In the genomic region with DNA sequence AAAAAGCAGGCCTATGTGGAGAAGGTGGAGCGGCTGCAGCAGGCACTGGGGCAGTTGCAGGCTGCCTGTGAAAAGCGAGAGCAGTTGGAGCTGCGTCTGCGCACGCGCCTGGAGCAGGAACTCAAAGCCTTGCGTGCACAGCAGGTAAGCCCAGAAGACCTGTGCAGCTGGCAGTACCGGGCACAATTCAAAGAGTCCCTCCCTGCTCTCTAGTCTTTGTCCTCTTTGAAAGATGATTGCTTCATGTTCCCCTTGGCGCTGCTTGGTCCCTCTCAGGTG, we compare ENCODE assay signal across 18 mouse cellular contexts. TPM values are rescaled to one million over a fixed set of nuclear protein-coding genes. Genes with fewer than 3 reads are reported as not detected.
A peak's percentile ranks its signal among the peaks of the same experiment; 100 is the strongest.
DNase-seq lines count a peak whose midpoint lies in the region; ATAC-seq and TF ChIP-seq lines count a peak whose summit lies in the region.
"Had no signal": no experiment of that assay in that cellular context is flagged by ENCODE, and none has a peak within 500 bp of the region (broad histone marks: within the 10 kb centered on the region; RNA-seq: fewer than 3 reads in every experiment).

No protein-coding gene starts in this region.

- no peak for ATAC-seq in heart, embryonic 12.5 days (ENCODE audit: insufficient number of reproducible peaks, low FRiP score)
- ATAC-seq: forebrain, embryonic 13.5 days; liver, embryonic 12.5 days; midbrain, embryonic 15.5 days had no signal

- H3K36me3 ChIP-seq in heart, embryonic 12.5 days: peaks cover 94% of the 10 kb centered on the region
- H3K36me3 ChIP-seq in kidney, adult 2 months (ENCODE audit: control insufficient read depth, insufficient read depth, low read length): peaks cover 42% of the 10 kb centered on the region
- peaks cover 84% of the 10 kb centered on the region for H3K36me3 ChIP-seq in ES-Bruce4 (ENCODE audit: control insufficient read depth, insufficient read depth, low read length, poor library complexity, severe bottlenecking)
- H3K36me3 ChIP-seq in embryonic facial prominence, embryonic 10.5 days (replicated peaks): peaks cover 100% of the 10 kb centered on the region

- intact Hi-C loops in heart, postnatal 14 days (cut with DNase I): no loop called here

- no peaks in the 10 kb centered on the region for H3K9me3 ChIP-seq in heart, embryonic 12.5 days (replicated peaks)
- H3K9me3 ChIP-seq in ES-Bruce4 (replicated peaks; ENCODE audit: control insufficient read depth, insufficient read depth, low read length, poor library complexity, severe bottlenecking): no peaks in the 10 kb centered on the region
- H3K9me3 ChIP-seq in embryonic facial prominence, embryonic 10.5 days: no peaks in the 10 kb centered on the region
- H3K9me3 ChIP-seq: embryonic facial prominence, embryonic 15.5 days; forebrain, embryonic 13.5 days; hindbrain, embryonic 13.5 days; liver, embryonic 12.5 days; lung, embryonic 15.5 days; midbrain, embryonic 15.5 days had no signal

- 94% methylated on average over 9 of the region's 9 CpGs for WGBS in heart, embryonic 12.5 days
- 84% methylated on average over 9 of the region's 9 CpGs for WGBS in kidney, adult 2 months
- WGBS in embryonic facial prominence, embryonic 10.5 days: 96% methylated on average over 9 of the region's 9 CpGs

- TF ChIP-seq POLR2A in kidney, adult 2 months (IDR thresholded peaks at IDR 0.05; ENCODE audit: low read depth, low read length): no peak
- TF ChIP-seq POLR2A in ES-Bruce4 (IDR thresholded peaks at IDR 0.05; ENCODE audit: insufficient read depth, low read length): no peak

- no peak overlapping the region for H3K4me3 ChIP-seq in heart, embryonic 12.5 days
- no peak overlapping the region for H3K4me3 ChIP-seq in kidney, adult 2 months (ENCODE audit: insufficient read depth, low read depth, low read length)
- peak overlapping the region; percentile 13 for H3K4me3 ChIP-seq in ES-Bruce4 (ENCODE audit: low read depth, low read length)
- no peak overlapping the region for H3K4me3 ChIP-seq in embryonic facial prominence, embryonic 10.5 days
- H3K4me3 ChIP-seq: embryonic facial prominence, embryonic 15.5 days; forebrain, embryonic 13.5 days; hindbrain, embryonic 13.5 days; liver, embryonic 12.5 days; lung, embryonic 15.5 days; midbrain, embryonic 15.5 days had no signal

- peak overlapping the region; percentile 40; the same call in 1 of the 2 replicates for H3K9ac ChIP-seq in heart, embryonic 12.5 days
- no peak overlapping the region for H3K9ac ChIP-seq in ES-Bruce4 (ENCODE audit: low read depth, poor library complexity, severe bottlenecking)
- H3K9ac ChIP-seq: embryonic facial prominence, embryonic 15.5 days; forebrain, embryonic 13.5 days; hindbrain, embryonic 13.5 days; liver, embryonic 12.5 days; lung, embryonic 15.5 days; midbrain, embryonic 15.5 days had no signal

- H3K4me1 ChIP-seq in heart, embryonic 12.5 days (replicated peaks): peaks cover 77% of the 10 kb centered on the region
- peaks cover 68% of the 10 kb centered on the region for H3K4me1 ChIP-seq in kidney, adult 2 months (ENCODE audit: control insufficient read depth, insufficient read depth, low read length)
- peaks cover 21% of the 10 kb centered on the region for H3K4me1 ChIP-seq in ES-Bruce4 (ENCODE audit: control insufficient read depth, insufficient read depth, low read length)
- H3K4me1 ChIP-seq in embryonic facial prominence, embryonic 10.5 days: peaks cover 72% of the 10 kb centered on the region

- no peaks in the 10 kb centered on the region for H3K27me3 ChIP-seq in heart, embryonic 12.5 days (replicated peaks)
- no peaks in the 10 kb centered on the region for H3K27me3 ChIP-seq in kidney, adult 2 months (replicated peaks; ENCODE audit: control insufficient read depth, insufficient read depth, low read length)
- H3K27me3 ChIP-seq in ES-Bruce4 (ENCODE audit: control insufficient read depth, insufficient read depth, low read length, poor library complexity, severe bottlenecking): no peaks in the 10 kb centered on the region
- H3K27me3 ChIP-seq in embryonic facial prominence, embryonic 10.5 days (replicated peaks; ENCODE audit: low read depth, poor library complexity, severe bottlenecking): no peaks in the 10 kb centered on the region
- H3K27me3 ChIP-seq: embryonic facial prominence, embryonic 15.5 days; forebrain, embryonic 13.5 days; hindbrain, embryonic 13.5 days; lung, embryonic 15.5 days; midbrain, embryonic 15.5 days had no signal

- H3K27ac ChIP-seq in heart, embryonic 12.5 days (ENCODE audit: poor library complexity, severe bottlenecking): peak overlapping the region; percentile 89; the same call in 1 of the 2 replicates
- H3K27ac ChIP-seq in kidney, adult 2 months (ENCODE audit: insufficient read depth, low read depth, low read length): peak overlapping the region; percentile 93
- H3K27ac ChIP-seq in ES-Bruce4 (ENCODE audit: insufficient read depth, low read length): no peak overlapping the region
- peak overlapping the region; percentile 48; the same call in 1 of the 2 replicates for H3K27ac ChIP-seq in embryonic facial prominence, embryonic 10.5 days (replicated peaks)
- H3K27ac ChIP-seq: forebrain, embryonic 13.5 days; hindbrain, embryonic 13.5 days; liver, embryonic 12.5 days; lung, embryonic 15.5 days; macrophage; midbrain, embryonic 15.5 days had no signal

- no peak overlapping the region for H3K4me2 ChIP-seq in heart, embryonic 12.5 days
- H3K4me2 ChIP-seq: embryonic facial prominence, embryonic 15.5 days; forebrain, embryonic 13.5 days; hindbrain, embryonic 13.5 days; liver, embryonic 12.5 days; lung, embryonic 15.5 days; midbrain, embryonic 15.5 days had no signal

- DNase-seq in heart, postnatal 14 days: no peak
- DNase-seq in kidney, adult 2 months: no peak
- no peak for DNase-seq in kidney, postnatal 10 days
- no peak for DNase-seq in embryonic facial prominence, embryonic 10.5 days (ENCODE audit: low spot score)
- DNase-seq in left cerebral cortex, adult 8-10 months (ENCODE audit: low spot score in 2 of 2): no peak
- DNase-seq: B cell, adult 2 months; cerebellum, adult 9-11 months; gastrocnemius, postnatal 36 days; thymus, postnatal 4 days had no signal

- TF ChIP-seq CTCF in kidney, adult 2 months (conservative IDR thresholded peaks at IDR 0.05; ENCODE audit: insufficient read depth, insufficient read length, low read depth, low read length): no peak
- TF ChIP-seq CTCF in ES-Bruce4 (IDR thresholded peaks at IDR 0.05; ENCODE audit: low read depth, low read length): no peak

- no peak for TF ChIP-seq EP300 in ES-Bruce4 (IDR thresholded peaks at IDR 0.05; ENCODE audit: insufficient read depth, low read depth, low read length)

RNA-seq across cellular contexts. Expression of a gene that starts 11.9 kb away (rescaled TPM):
- 59.2 and 61.6 TPM in 2 replicates for polyA plus RNA-seq in heart, embryonic 12.5 days (2016; fragmentation: Nextera tagmentation; extraction: Ambion mirVana)
- total RNA-seq in heart, postnatal 14 days (2021): 10 to 100 TPM; 61.6 to 64.6 TPM
- polyA plus RNA-seq in kidney, adult 2 months (2012; rRNA removed): 37.7 and 40.5 TPM in 2 replicates
- polyA plus RNA-seq in ES-Bruce4 (2011; ENCODE audit: insufficient read depth, insufficient read length, low read depth, missing spikeins): 227 and 231 TPM in 2 replicates
- 61.4 and 64.0 TPM in 2 replicates for polyA plus RNA-seq in embryonic facial prominence, embryonic 10.5 days (2016; fragmentation: Nextera tagmentation; extraction: Ambion mirVana)
- 10 to 100 TPM; 16.5 to 25.1 (median 18.6) TPM for total RNA-seq in left cerebral cortex, adult 8-10 months (2022)
